Mouse (Mus musculus) adrenal gland, adult (tissue): ENCODE measurements around the gene Scn11a.

ENCODE experiments used
- DNase-seq, 2 experiments: peaks; one replicate each; pipeline ENCODE4 v3.0.0; 2022 to 2023; ENCODE audit warnings: low spot score in 1 of 2; ENCODE audit not compliant: inconsistent age in 2 of 2

Gene Scn11a

DNA sequence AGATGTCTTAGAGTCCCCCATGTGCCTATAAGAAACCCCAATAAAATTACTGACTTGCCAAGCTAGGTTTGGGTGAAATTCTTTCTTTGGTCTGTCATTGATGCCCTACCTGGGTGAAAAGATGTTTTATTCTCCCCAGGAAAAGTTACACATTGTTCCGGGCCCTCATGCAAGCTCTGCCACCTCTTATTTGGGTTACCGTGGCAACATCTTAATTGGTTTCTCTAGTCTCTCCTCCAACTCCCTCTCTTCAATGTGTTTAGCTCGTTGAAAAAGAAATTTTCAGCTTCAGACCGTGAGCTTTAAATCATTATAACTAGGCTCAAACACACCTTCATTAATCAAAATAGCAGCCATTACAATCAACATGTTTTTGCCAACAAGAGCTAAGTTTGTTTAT lies 28.5 kb downstream of the Scn11a start:
- DNase-seq = no peak

DNA sequence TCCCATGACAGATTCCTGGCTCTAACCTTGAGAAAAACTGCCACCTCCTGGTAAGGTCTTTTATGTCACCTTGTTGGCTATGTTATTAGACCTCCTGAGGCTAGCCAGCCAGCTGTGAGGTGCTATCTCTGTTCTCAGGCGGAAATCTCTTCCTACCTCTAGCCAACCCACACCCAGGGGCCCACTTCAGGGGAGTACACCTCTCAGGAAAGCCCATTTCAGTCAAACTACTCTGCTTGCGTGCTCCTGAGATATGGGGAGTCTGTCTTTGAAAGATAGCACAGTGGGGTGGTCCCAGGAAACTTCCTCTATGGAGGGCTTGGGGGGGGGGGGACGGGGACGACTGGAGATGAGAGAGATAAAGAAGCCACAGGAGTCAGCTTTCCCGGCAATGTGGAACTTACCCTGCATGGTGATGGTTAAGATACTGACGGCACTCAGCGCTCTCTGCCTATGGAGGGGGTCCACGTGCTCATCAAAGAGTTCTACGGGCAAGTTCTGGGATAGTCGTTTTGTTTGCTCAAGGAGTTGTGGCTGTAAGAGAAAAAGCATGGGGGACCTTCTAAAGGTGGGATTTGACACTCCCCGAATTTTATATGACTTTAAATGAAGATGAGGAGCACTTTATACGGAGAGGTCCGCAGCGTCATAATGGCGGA lies 29.9 kb downstream of the Scn11a start:
- DNase-seq = no peak

DNA sequence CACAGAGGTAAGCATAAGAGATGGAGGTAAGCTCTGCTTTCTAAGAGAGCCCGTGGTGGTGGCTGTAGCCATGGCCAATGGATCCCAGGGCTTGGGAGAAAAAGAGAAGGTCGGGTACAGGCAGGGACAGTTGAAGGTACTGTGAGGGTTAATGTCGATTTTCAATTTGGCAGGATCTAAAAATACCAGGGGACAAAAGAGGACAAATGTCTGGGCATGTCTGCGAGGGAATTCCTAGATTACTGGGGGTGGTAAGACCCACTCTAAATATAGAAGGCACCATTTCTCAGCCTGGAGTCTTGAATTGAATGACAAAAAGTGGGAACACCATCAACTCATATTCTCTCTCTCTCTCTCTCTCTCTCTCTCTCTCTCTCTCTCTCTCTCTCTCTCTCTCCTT lies 30.8 kb downstream of the Scn11a start:
- DNase-seq = no peak

DNA sequence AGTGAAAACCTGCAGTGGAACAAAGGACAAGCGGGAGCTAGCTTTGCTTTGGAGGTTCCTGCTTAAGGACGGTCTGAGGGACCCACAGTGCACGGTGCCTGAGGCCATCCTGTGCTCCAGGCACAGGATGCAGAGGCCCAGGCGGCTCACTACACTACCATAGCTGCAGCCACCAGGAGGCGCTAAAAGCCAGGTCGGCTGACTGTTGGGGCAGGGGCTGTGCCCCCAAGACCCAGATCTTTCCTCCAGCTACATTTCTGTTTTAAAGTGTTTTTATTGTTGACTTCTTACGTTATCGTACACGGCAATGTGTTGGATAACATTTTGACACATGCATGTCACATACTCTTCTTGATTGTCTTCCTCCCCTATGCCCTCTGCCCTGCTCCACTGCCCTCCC lies 32.8 kb downstream of the Scn11a start:
- DNase-seq = no peak

DNA sequence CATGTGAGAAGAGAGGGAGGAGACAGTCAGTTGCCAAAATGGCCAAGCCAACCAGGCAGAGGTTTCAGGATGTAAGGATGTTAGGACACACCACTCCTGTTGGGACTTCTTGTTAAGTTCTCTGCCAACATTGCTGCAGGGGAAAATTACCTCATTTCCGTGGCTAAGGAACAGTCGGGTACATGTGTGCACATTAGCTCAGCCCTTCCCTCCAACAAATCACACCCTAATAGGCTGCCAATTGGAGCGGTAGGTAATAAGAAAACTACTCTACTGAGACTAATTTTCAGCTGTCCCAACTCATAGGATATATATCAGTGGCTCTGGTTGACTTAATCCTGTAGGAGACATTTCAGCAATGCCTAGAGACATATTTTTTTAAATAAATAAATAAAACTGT lies 44.4 kb downstream of the Scn11a start:
- DNase-seq = no peak

GRCm38 (mm10) chr9:119776661-119777060 lies 48.6 kb downstream of the Scn11a start:
- no peak for DNase-seq

DNA sequence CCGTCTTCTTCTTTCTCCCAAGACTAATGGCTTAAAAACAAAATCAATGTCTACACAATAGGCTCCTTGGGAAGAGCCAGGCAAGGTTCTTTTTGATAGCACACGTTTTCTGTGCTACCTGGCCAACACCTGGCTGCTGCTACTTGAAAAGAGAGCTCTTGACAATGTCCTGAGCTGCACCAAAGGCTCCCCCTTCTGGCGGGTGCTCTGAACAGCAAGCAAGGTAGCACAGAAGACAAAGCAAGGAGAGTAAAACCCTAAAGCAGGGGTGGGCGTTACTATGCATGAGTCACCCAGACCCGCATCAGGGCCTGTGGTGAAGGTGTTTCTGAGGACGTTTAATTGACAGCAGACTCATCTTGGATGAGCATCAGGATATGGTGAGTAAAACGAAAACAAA lies 56.7 kb downstream of the Scn11a start:
- DNase-seq = peak; percentile 8 to 63

GRCm38 (mm10) chr9:119760226-119760625 lies 65.0 kb downstream of the Scn11a start:
- no peak for DNase-seq

GRCm38 (mm10) chr9:119759457-119759856 lies 65.8 kb downstream of the Scn11a start:
- DNase-seq = no peak

GRCm38 (mm10) chr9:119751507-119751906 lies 73.7 kb downstream of the Scn11a start:
- DNase-seq = peak in 1 of 2 experiments; percentile 68

DNA sequence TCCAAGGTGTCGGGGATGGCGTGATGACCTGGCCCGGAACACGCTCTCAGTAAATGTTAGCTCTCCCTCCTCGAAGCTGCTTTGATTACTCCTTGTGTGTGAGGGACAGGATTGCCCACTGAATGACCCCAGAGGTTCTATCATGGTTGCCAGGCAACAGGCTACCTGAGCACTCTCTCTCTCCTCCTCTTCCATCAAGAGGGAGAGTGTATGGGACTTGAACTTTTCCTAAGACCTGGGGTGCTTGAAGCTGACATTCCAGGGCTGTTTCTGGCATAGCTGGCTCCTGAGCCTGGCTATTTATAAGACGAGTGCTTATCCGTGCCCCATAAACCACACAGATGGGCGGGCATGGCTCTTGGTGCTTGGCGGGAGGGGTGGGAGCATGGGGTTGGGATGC lies 76.1 kb downstream of the Scn11a start:
- DNase-seq = no peak

DNA sequence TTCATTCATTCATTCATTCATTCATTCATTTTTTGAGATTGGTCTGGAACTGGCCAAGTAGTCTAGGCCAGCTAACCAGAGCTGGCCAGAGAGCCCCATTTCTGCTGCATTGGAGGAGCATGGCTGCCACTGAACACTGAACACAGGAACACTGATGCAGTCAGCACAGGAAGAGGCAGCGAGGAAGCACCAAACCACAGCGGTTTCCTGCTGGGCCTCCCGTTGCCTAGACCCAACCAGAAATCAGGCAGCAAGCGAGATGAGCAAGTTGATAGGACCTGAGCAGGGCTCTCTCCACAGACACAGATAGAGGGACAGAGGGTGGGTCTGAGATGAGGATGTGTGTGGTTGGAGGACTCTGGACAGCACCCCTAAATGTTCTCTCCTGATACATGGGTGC lies 81.4 kb downstream of the Scn11a start:
- no peak for DNase-seq

GRCm38 (mm10) chr9:119743312-119743711 lies 81.9 kb downstream of the Scn11a start:
- peak in 1 of 2 experiments; percentile 74 for DNase-seq

DNA sequence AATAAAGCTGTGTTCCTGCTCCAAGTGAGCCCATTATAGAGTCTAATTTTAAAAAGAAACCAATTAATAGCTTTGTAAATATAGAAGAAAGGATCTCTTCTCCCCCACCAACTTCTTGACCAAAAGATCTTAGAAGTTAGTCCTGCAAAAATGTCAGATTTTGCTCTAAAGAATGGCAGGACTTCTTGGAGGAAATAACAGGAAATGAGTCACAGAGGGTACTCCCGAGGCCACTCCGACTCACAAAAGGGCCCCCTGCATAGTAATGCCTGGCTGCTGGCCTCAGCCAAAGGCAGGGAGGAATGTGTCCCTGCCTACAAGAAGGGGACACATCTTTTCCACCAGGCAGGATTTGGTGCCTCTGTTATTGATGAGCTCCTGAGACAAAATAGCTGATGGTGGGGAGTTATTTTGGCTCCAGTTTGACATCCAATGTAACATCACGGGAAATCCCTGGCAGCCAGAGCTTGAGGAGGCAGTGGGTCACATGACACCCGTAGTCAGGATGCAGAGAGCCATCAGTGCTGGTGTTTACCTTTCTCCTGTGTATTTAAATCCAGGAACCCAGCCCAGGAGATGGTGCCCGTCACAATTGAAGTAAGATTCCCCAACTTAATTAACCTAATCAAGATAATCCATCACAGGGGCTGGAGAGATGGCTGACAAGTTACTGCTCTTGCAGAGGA lies 84.0 kb downstream of the Scn11a start:
- no peak for DNase-seq

GRCm38 (mm10) chr9:119728412-119729097 lies 96.7 kb downstream of the Scn11a start:
- no peak for DNase-seq

DNA sequence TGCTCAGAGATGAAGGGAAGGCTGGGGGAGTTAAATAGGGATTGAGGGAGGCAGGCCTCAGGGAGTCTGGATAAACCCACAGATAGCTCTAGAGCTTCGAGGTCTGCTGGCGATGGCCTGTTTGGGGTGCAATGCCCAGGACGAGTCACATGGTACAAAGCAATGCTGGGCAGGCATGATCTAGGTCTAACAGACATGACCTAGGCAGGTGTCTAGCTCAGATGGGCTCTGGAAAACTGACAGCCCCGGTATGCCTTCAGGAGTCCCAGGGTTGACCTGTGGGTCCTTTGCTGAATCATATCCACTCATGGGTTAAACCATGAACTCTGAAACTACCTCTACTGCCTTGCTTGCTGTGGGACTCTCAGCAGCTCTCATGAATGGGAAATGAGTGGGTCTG lies 98.3 kb downstream of the Scn11a start:
- no peak for DNase-seq

DNA sequence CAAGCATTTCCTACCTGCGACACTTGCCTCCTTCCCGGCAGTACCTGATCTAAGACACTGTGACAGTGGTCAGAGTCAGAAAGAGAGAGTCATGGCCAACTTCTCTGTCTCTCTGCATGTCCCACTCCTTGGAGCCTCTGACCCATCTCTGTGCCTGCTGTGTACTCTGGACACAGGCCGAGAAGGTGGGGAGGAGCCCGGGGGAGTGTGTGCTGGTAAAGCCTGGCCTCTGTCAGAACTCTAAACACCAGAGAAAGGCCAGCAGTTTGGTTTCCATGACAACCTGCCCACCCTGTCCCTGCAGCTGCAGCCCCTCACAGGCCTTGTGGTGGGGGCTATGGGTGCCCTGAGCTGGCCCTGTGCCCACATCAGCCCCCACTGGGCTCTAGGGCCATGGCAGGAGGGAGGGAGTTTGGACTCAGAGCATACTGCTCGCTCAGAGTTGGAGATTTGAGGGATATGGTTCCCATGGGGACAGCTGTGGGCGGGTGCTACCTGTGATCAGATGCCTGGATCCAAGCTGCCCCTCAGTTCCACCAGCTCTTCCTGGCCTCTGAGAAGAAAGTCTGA lies 99.9 kb downstream of the Scn11a start:
- no peak for DNase-seq

DNA sequence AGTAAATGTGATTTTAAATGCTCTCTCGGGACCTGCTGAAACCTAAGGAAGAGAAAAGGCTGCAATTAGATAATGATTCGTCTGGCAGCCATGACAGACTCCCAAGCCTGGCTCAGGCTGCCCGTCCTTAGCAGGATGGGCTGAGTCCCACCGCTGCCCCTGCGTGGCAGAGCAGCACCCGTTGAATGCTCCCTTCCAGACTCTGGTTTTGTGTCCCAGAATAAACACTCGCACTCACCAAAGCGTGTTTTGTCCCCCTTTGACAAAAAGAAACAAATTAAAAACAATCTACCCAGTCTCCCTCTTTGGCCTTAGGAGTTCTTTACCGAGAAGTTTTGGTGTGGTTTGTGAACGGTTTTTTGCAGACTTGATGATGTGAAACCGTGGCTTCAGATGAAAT lies 106.0 kb downstream of the Scn11a start, which contains the start of gene Scn10a:
Gene Scn10a (minus strand): TSS at position 101 of the 400 bp plus-strand sequence.
- DNase-seq = no peak

DNA sequence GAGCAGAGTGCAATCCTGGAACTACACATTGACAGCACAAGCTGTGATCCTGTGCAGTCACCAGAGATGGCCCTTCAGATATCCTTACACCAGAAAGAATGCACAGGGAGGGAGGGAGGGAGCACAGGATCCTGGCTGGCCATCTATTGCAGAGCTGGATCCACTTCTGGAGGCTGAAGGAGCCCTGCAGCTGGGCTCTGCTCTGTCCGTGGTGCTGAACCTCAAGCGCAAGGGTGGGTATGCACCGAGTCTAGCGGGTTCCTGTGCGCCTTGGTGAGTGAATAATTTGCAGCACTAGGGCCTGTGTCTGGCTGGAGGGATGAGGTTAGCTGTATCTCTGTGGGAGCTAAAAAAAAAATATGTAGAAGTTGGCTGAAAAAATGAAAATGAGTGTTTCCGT lies 118.6 kb downstream of the Scn11a start:
- peak; percentile 65 to 86 for DNase-seq
